Mouse (Mus musculus) ovary, adult 18-20 months (tissue): ENCODE data around the gene Esam.

Source experiments
- DNase-seq: peaks from one replicate; pipeline ENCODE4 v3.0.0; 2022; ENCODE audit warnings: low spot score, mixed read lengths

Esam gene

GRCm38 (mm10) chr9:37527396-37528224 lies at the start of gene Esam:
Esam (plus strand) TSS chr9:37528078.
- DNase-seq: peak; percentile 56

GRCm38 (mm10) chr9:37485146-37485545 lies 42.7 kb upstream of the Esam start:
- no peak for DNase-seq

- no peak for DNase-seq
Measured at GRCm38 (mm10) chr9:37488041-37488440, 39.8 kb upstream of the Esam start.

- DNase-seq: peak; percentile 83
Measured at GRCm38 (mm10) chr9:37488611-37489396, 39.1 kb upstream of the Esam start, which contains the start of gene Msantd2. Msantd2 (plus strand) TSS chr9:37489319.

- peak; percentile 32 for DNase-seq
Measured at GRCm38 (mm10) chr9:37489446-37490120, 38.3 kb upstream of the Esam start.

- DNase-seq: no peak
Measured at GRCm38 (mm10) chr9:37495761-37496160, 32.1 kb upstream of the Esam start.

- no peak for DNase-seq
Measured at GRCm38 (mm10) chr9:37496325-37496724, 31.6 kb upstream of the Esam start.

- no peak for DNase-seq
Measured at GRCm38 (mm10) chr9:37500201-37500600, 27.7 kb upstream of the Esam start.

- no peak for DNase-seq
Measured at GRCm38 (mm10) chr9:37501170-37501569, 26.7 kb upstream of the Esam start.

GRCm38 (mm10) chr9:37504348-37504747 lies 23.5 kb upstream of the Esam start:
- DNase-seq: no peak

- no peak for DNase-seq
Measured at GRCm38 (mm10) chr9:37506023-37506422, 21.9 kb upstream of the Esam start.

- no peak for DNase-seq
Measured at GRCm38 (mm10) chr9:37512097-37512496, 15.8 kb upstream of the Esam start.

GRCm38 (mm10) chr9:37514456-37514855 lies 13.4 kb upstream of the Esam start:
- no peak for DNase-seq

- DNase-seq: no peak
Measured at GRCm38 (mm10) chr9:37517467-37517866, 10.4 kb upstream of the Esam start.

GRCm38 (mm10) chr9:37518991-37519390 lies 8.9 kb upstream of the Esam start:
- DNase-seq: no peak

GRCm38 (mm10) chr9:37519995-37520394 lies 7.9 kb upstream of the Esam start:
- DNase-seq: no peak

GRCm38 (mm10) chr9:37525461-37525860 lies 2.4 kb upstream of the Esam start:
- no peak for DNase-seq

- no peak for DNase-seq
Measured at GRCm38 (mm10) chr9:37526443-37527395, 1.2 kb upstream of the Esam start.

- no peak for DNase-seq
Measured at GRCm38 (mm10) chr9:37528225-37528970, 520 bp downstream of the Esam start.

- DNase-seq: peak; percentile 47
Measured at GRCm38 (mm10) chr9:37530031-37530887, 2.4 kb downstream of the Esam start.
